Mouse (Mus musculus) MN1 (cell line): Measurements from ENCODE around the gene Rabgap1l.
"Not testable (repeated sequence)": the region's sequence is repeated elsewhere in the genome, so short reads cannot be mapped to it uniquely, and the experiment has no call there.

Experiments used
- DNase-seq: peaks from one replicate; pipeline ENCODE4 v3.0.0-alpha.2; 2016; ENCODE audit warnings: low spot score

Rabgap1l gene

GRCm38 (mm10) chr1:160485731-160486130, 307.3 kb downstream of the Rabgap1l start:
- peak; percentile 28 for DNase-seq

- no peak for DNase-seq
Measured at GRCm38 (mm10) chr1:160485028-160485427, 308.0 kb downstream of the Rabgap1l start.

- no peak for DNase-seq
Measured at GRCm38 (mm10) chr1:160481643-160482042, 311.4 kb downstream of the Rabgap1l start.

- no peak for DNase-seq
Measured at GRCm38 (mm10) chr1:160467443-160467842, 325.6 kb downstream of the Rabgap1l start.

- no peak for DNase-seq
Measured at GRCm38 (mm10) chr1:160465186-160465585, 327.8 kb downstream of the Rabgap1l start.

- no peak for DNase-seq
Measured at GRCm38 (mm10) chr1:160464148-160464547, 328.9 kb downstream of the Rabgap1l start.

GRCm38 (mm10) chr1:160460346-160460745, 332.7 kb downstream of the Rabgap1l start:
- no peak for DNase-seq

- DNase-seq: no peak
Measured at GRCm38 (mm10) chr1:160451663-160452062, 341.3 kb downstream of the Rabgap1l start.

- no peak for DNase-seq
Measured at GRCm38 (mm10) chr1:160448681-160449080, 344.3 kb downstream of the Rabgap1l start.

GRCm38 (mm10) chr1:160446823-160447222, 346.2 kb downstream of the Rabgap1l start:
- DNase-seq: no peak

- DNase-seq: no peak
Measured at GRCm38 (mm10) chr1:160443506-160443905, 349.5 kb downstream of the Rabgap1l start.

- no peak for DNase-seq
Measured at GRCm38 (mm10) chr1:160441679-160442078, 351.3 kb downstream of the Rabgap1l start.

GRCm38 (mm10) chr1:160441161-160441560, 351.9 kb downstream of the Rabgap1l start:
- DNase-seq: no peak

- no peak for DNase-seq
Measured at GRCm38 (mm10) chr1:160438820-160439219, 354.2 kb downstream of the Rabgap1l start.

GRCm38 (mm10) chr1:160417196-160417854, 375.7 kb downstream of the Rabgap1l start:
- peak; percentile 92 for DNase-seq

GRCm38 (mm10) chr1:160410822-160411221, 382.2 kb downstream of the Rabgap1l start:
- DNase-seq: peak; percentile 55

GRCm38 (mm10) chr1:160409689-160410088, 383.3 kb downstream of the Rabgap1l start:
- DNase-seq: not testable (repeated sequence)

- no peak for DNase-seq
Measured at GRCm38 (mm10) chr1:160409123-160409522, 383.9 kb downstream of the Rabgap1l start.

- DNase-seq: no peak
Measured at GRCm38 (mm10) chr1:160408302-160408897, 384.6 kb downstream of the Rabgap1l start.

- peak; percentile 71 for DNase-seq
Measured at GRCm38 (mm10) chr1:160399428-160399827, 393.6 kb downstream of the Rabgap1l start.

- no peak for DNase-seq
Measured at GRCm38 (mm10) chr1:160397037-160397436, 396.0 kb downstream of the Rabgap1l start.

GRCm38 (mm10) chr1:160387446-160387845, 405.6 kb downstream of the Rabgap1l start:
- no peak for DNase-seq

GRCm38 (mm10) chr1:160378367-160378766, 414.6 kb downstream of the Rabgap1l start:
- DNase-seq: no peak
